Mouse (Mus musculus): ENCODE measurements around the gene Mrpl2.

The Mrpl2 gene

DNA sequence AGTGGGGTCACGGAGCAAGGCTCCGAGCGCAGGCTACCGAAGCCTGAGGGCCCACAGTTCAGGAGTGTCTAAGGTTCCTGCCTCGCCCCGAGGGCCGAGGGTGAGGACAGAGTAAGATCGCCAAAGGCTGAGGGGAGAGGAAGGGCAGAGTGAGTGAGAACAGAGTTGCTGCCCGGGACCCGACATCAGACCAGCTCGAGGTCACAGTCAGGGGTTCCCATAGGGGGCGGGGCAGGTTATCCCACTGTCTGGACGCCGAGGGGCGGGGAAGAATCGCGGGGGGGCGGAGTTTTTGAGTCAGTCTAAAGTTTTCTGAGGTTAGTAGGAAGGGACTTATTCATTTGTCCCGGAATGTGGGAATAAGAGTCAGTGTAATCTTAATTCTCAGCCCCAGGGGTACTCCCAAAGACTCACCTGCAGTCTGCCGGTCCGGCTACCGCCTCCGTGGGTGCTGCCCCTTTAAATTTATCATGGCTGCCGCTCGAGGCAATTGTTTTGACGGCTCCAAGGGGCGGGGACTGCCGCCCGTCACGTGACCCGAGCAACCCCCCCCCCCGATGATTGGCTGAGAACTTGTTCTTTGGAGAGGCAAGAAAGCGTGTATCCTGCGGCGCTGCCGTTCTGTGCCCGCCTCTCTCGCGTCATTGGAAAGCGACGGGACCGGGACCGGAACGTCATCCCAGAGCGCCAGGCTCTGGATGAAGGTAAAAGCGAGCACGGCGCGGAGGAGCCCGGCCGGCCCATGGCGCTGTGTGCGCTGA, at the start of gene Mrpl2, which contains the start of gene Klc4:
Gene Mrpl2, plus strand, starts transcription at position 669 of the 761 bp plus-strand sequence.
Gene Klc4, minus strand, starts transcription at position 462 of the 761 bp plus-strand sequence.
- DNase-seq (ENCODE audit: low spot score in 2 of 2) = peak; percentile 97

- no peak for DNase-seq (ENCODE audit: low spot score in 2 of 2)
Observed at GRCm38 (mm10) chr17:46597956-46598355, 48.1 kb upstream of the Mrpl2 start.

GRCm38 (mm10) chr17:46598963-46599362, 47.1 kb upstream of the Mrpl2 start:
- no peak for DNase-seq (ENCODE audit: low spot score in 2 of 2)

DNA sequence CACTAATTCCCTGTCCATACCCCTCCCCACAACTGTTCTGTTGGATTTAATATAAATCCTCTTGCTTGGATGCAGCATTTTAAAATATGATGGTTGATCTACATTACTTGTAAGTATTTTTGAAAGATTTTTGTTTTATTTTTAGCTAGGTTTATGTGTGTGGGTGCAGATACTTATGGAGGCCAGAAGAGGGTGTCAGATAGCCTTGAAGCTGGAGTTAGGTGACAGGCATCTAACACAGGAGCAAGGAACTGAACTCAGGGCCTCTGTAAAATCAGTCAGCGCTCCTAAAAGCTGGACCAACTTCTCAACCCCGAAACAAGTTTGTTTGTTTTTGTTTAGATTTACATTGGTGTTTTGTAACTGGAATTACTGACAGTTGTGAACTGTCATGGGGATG, 45.5 kb upstream of the Mrpl2 start:
- DNase-seq (ENCODE audit: low spot score in 2 of 2) = no peak

GRCm38 (mm10) chr17:46602212-46602611, 43.8 kb upstream of the Mrpl2 start:
- DNase-seq (ENCODE audit: low spot score in 2 of 2) = no peak

DNA sequence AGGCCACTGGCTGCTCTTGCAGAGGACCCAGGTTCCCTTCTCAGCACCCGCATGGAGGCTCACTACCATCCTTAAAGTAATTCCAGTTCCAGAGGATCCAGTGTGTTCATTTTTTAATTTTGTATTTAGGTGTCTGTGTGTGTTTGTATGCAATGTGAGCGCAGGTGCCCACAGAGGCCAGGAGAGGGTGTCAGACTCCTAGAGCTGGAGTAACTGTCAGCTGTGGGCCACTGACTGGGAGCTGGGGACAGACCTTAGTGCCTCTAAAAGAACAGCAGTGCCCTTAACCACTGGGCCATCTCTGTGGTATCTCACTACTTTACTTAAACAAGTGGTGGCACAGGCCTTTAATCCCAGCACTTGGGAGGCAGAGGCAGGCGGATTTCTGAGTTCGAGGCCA, 42.8 kb upstream of the Mrpl2 start:
- no peak for DNase-seq (ENCODE audit: low spot score in 2 of 2)

GRCm38 (mm10) chr17:46605126-46605525, 40.9 kb upstream of the Mrpl2 start:
- no peak for DNase-seq (ENCODE audit: low spot score in 2 of 2)

DNA sequence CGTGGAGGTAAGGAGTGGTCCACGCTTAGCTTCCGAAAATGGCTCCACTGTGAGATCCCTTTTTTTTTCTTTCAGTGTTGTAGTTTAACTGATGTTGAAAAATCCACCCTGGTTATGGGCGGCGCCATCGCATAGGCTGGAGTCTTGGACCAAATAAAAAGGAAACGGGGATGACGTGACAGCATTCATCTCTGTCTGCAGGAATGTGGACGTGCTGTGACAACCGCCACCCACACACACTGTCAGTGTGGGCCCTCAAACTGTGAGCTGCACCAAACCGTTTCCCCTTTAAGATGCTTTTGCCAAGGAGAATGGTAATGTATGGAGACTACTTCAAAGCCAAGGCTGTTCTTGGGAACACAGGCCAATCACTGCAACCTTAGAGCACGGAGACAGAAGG, 40.0 kb upstream of the Mrpl2 start:
- DNase-seq (ENCODE audit: low spot score in 2 of 2) = no peak

GRCm38 (mm10) chr17:46609721-46610514, 36.1 kb upstream of the Mrpl2 start:
- DNase-seq (ENCODE audit: low spot score in 2 of 2) = no peak

GRCm38 (mm10) chr17:46611316-46611715, 34.7 kb upstream of the Mrpl2 start:
- DNase-seq (ENCODE audit: low spot score in 2 of 2) = no peak

DNA sequence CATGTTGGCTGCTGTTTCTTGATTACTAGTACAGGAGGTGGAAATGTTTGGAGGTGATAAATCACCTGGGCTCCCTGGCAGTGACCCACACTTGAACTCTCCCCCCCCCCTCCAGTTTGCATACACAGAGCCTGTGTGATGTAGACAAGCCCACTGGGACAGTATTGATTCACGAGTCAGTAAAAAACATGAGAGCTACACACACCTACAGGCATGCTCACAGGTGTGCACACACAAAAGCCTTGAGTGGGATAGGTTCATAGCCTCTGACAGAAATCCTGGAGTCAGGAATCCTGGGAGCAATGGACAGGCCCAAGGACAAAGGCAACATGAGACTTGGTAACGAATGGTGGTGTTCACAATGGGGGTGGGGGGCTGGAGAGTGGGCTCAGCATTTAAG, 33.8 kb upstream of the Mrpl2 start:
- no peak for DNase-seq (ENCODE audit: low spot score in 2 of 2)

GRCm38 (mm10) chr17:46612820-46613219, 33.2 kb upstream of the Mrpl2 start:
- no peak for DNase-seq (ENCODE audit: low spot score in 2 of 2)

DNA sequence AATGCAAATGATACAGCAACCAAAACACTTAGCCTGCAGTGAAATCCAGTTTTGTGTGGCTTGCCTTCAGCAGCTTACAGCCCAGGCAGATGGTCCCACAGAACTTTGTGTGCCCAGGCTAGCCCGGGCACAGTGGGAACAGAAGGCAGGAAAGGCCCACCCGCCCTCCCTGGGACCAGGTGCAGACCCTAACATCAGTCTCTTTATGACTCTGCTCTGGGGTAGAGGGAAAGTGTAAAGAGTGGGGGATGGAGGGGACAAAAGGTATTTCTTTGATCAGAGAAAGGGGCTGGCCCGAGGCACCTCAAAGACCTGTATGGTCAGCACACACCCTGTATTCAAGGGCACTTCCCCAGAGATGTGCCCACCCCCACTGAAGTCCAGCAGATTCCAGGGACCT, 32.8 kb upstream of the Mrpl2 start:
- no peak for DNase-seq (ENCODE audit: low spot score in 2 of 2)

- no peak for DNase-seq (ENCODE audit: low spot score in 2 of 2)
Observed at GRCm38 (mm10) chr17:46617799-46618198, 28.2 kb upstream of the Mrpl2 start.

GRCm38 (mm10) chr17:46618394-46618768, 27.6 kb upstream of the Mrpl2 start:
- no peak for DNase-seq (ENCODE audit: low spot score in 2 of 2)

DNA sequence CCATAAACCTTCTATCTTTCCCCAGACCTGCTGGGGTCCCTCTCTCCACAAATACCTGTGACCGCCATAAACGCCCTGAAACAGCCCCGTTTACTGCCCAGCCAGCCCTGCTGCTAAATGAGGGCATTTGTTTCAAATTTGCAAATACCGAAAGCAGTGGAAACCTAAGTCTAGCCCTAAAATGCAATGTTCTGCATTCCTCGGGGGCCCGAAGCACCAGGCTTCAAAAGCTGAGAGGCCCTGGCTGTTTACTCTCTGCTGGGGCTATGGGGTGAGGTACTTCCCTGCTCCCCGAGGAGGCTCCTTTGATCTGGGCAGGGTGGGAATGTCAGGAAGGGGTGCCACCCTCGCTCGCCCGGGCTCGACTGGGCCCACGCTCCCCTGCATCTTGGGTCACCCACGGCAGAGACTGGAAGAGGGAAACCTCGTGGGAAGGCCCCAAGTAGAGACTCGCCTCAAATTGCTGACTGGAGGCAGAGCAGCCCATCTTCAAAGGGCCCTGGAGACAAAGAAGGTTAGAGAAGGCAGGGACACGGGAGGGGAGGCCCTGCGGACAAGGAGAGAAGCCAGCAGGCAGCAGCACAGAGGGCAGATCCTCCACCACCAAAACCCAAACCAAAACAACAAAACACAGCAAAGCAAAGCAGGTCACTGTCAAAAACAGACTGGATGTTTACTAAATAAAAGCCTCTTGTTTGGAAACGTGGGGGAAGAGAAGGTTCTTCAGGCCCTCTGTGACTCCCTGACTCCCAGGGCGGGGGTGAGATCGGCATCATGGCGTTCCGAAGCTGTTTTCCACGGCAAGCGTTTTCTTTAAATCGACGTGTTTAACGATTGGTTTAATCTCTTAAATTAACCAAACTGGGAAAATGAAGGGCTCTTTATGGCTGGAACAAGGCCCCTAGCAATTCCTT, 27.0 kb upstream of the Mrpl2 start:
- DNase-seq (ENCODE audit: low spot score in 2 of 2) = no peak

DNA sequence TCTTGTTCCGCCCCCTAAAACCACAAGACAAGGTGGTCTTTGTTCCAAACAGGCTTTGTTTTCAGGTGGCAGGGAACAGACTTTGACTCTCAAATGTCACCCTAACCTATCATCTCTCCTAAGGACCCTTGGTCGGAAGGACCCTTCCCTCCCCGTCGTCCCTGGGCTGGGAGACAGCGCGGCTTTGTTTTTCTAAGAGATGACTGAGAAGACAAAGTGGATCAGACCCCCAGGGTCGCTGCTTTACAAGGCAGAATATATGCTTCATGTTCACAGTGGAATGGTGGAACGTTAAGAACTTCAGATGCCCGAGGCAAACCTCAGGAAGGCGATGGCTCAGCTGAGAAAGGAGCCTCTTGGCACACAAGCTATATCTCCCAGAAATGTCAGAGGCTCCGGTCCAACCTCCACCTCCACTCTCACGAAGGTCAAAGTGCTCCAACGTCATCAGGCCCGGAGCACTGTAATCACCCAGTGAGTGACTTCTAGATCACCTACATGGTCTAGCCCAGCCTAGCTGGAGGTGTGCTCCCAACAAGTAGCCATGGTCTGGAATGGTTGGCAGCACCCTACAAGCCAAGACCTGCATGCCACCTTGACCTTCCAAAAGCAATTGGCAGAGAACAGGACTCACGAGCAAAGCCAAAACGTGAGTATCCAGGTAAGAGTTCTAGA, 26.2 kb upstream of the Mrpl2 start:
- no peak for DNase-seq (ENCODE audit: low spot score in 2 of 2)

DNA sequence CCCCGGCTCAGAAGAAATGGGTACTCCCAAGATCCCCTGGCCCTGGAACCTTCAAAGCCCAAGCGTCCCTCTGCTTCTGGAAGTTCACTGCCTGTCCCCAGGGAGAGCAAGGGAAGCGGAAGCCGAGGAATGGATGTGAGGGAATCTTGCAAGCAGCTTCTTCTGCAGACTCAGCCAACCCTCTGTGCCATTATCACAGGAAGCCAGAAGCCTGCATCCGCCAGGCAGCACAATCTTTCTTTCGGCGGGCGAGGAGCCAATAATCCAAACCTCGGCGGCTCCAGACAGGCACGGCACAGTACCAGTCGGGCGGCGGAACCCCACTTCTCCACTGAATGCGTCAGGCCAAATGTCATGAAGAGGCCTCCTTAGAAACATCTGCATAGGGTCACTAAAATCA, 24.7 kb upstream of the Mrpl2 start:
- DNase-seq (ENCODE audit: low spot score in 2 of 2) = no peak

GRCm38 (mm10) chr17:46622269-46622668, 23.8 kb upstream of the Mrpl2 start:
- no peak for DNase-seq (ENCODE audit: low spot score in 2 of 2)

DNA sequence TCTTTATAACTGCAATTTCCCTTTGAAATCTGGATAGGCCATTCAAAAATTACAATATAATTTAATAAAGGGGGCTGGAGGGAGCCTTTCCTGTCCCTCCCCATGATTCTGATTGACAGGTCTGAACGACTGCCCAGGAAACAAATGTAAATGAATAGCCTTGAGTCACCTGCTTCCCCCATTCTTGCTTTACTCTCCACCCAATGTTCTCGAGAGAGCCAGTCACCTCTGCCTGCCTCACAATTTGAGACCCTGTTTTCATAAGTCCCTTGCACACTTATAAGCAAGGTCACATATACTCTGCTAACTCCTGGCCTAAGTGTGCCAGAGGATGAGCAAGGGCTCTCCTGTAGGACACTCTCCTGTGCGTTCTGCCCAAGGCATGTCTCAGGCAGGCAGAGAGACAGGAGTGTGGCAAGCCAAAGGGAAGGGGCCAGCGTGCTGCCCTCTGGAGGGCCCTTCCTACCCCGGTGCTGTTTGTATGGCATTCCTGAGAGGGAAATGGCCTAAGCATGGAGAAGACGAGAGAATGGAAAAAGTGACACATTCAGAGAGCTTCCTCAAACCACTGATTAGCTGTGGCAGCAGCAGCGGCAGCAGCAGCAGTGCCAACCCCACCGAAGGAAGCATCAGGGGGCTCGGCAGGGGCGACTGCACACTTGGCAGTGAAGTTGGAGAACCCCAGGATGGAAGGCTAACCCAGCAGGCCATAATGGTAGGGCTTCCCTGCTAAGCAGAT, 22.0 kb upstream of the Mrpl2 start:
- DNase-seq (ENCODE audit: low spot score in 2 of 2) = no peak

DNA sequence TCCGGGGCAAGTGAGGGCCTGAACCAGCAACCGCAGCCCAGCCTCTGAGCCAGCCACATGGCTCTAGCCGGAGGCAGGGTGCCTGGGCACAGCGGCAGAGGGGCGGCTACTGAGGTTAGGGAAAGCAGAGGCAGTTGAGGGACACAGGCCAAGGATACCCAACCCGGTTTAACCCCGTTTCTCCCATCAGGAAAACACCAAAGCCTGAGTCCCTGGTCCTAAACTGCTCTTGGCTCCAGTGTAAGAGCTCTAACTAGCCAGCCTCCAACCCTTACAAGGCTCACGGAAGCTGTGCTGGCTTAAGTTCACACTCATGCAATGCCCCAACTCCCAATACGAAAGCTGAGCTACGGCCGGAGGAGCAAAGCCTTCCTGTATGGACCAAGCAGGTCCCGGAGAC, 21.4 kb upstream of the Mrpl2 start:
- DNase-seq (ENCODE audit: low spot score in 2 of 2) = no peak
